Mouse (Mus musculus) neural tube, embryonic 11.5 days (tissue): ENCODE data around the gene Srp72. TPM values are rescaled to one million over a fixed set of nuclear protein-coding genes. Genes with fewer than 3 reads are reported as not detected.

Experiments used
- polyA plus RNA-seq: library from polyadenylated mRNA; unstranded; fragments of >200 nt; fragmentation: Nextera tagmentation; extraction: Ambion mirVana; gene quantifications from 2 replicates; pipeline ENCODE4 v1.2.1, GENCODE M21; 2014

Srp72 gene
- polyA plus RNA-seq, 1 experiment from 2014 or later: 84.3 TPM

Other genes starting within 250 kb of the Srp72 start
- gene Aasdh, start 69.2 kb upstream of the Srp72 start, polyA plus RNA-seq: 14.6 and 15.6 TPM in 2 replicates
- 375 and 378 TPM in 2 replicates for gene Paics, start 23.4 kb upstream of the Srp72 start, polyA plus RNA-seq
- gene Ppat, start 23.1 kb upstream of the Srp72 start, polyA plus RNA-seq: 38.5 and 40.8 TPM in 2 replicates
- gene Arl9, start 29.4 kb downstream of the Srp72 start, polyA plus RNA-seq: not detected in 2 replicates
- gene Thegl, start 41.3 kb downstream of the Srp72 start, polyA plus RNA-seq: 0.28 TPM in 1 of 2 replicates, not detected in the other
- gene Hopx, start 140.4 kb downstream of the Srp72 start, polyA plus RNA-seq: 1.2 and 1.6 TPM in 2 replicates
- 2.1 and 2.6 TPM in 2 replicates for gene Spink2, start 236.8 kb downstream of the Srp72 start, polyA plus RNA-seq